Mouse (Mus musculus) hindbrain, embryonic 16.5 days (tissue): ENCODE results near the gene Igbp1b. TPM values are rescaled to one million over a fixed set of nuclear protein-coding genes. Genes with fewer than 3 reads are reported as not detected.

ENCODE experiments used
- ATAC-seq: fragments of 200-750 bp; cut with Nextera tagmentation; 2 replicates; pipeline ENCODE4 v1.8.0; 2017; ENCODE audit warnings: moderate TSS enrichment, moderate library complexity
- H3K27ac ChIP-seq: fragments of 300-500 bp; sonication (generic); 2 replicates; pipeline ENCODE4 v1.5.1; 2014; ENCODE audit warnings: low read depth, mild to moderate bottlenecking, control low read depth, low read length, moderate library complexity
- H3K27me3 ChIP-seq: fragments of 300-500 bp; sonication (generic); replicated peaks from 2 replicates; pipeline ENCODE4 v1.6.1; 2014; ENCODE audit warnings: low read length; ENCODE audit not compliant: control insufficient read depth, insufficient read depth
- H3K36me3 ChIP-seq: fragments of 300-500 bp; sonication (generic); 2 replicates; pipeline ENCODE4 v1.6.1; 2014; ENCODE audit warnings: mild to moderate bottlenecking, low read length, moderate library complexity, mixed read lengths; ENCODE audit not compliant: control insufficient read depth, insufficient read depth
- H3K4me1 ChIP-seq: fragments of 300-500 bp; sonication (generic); 2 replicates; pipeline ENCODE4 v1.6.1; 2014; ENCODE audit warnings: low read depth, low read length; ENCODE audit not compliant: control insufficient read depth, insufficient read depth
- H3K4me2 ChIP-seq: fragments of 300-500 bp; sonication (generic); 2 replicates; pipeline ENCODE4 v1.6.1; 2014; ENCODE audit warnings: mild to moderate bottlenecking, low read length, control low read depth, moderate library complexity
- H3K4me3 ChIP-seq: fragments of 300-500 bp; sonication (generic); 2 replicates; pipeline ENCODE4 v1.5.1; 2014; ENCODE audit warnings: mild to moderate bottlenecking, low read length, control low read depth, moderate library complexity
- H3K9ac ChIP-seq: fragments of 300-500 bp; sonication (generic); 2 replicates; pipeline ENCODE4 v1.6.1; 2014; ENCODE audit warnings: low read depth, mild to moderate bottlenecking, control low read depth, low read length, moderate library complexity
- H3K9me3 ChIP-seq: fragments of 300-500 bp; sonication (generic); 2 replicates; pipeline ENCODE4 v1.6.1; 2014; ENCODE audit warnings: mild to moderate bottlenecking, low read length, moderate library complexity; ENCODE audit not compliant: control insufficient read depth
- WGBS: fragments of 180-500 bp; shearing (Covaris S2); extraction: QIAGEN DNeasy Blood & Tissue Kit; methylation state at CpG from one replicate; pipeline ENCODE4 v1.1.7; 2014; 5-methylcytosine and 5-hydroxymethylcytosine counted together
- polyA plus RNA-seq: library from polyadenylated mRNA; unstranded; fragments of >200 nt; fragmentation: Nextera tagmentation; extraction: Ambion mirVana; gene quantifications from 2 replicates; pipeline ENCODE4 v1.2.1, GENCODE M21; 2015

Gene Igbp1b
- polyA plus RNA-seq, result 0.10 TPM in 1 of 2 replicates, not detected in the other

DNA sequence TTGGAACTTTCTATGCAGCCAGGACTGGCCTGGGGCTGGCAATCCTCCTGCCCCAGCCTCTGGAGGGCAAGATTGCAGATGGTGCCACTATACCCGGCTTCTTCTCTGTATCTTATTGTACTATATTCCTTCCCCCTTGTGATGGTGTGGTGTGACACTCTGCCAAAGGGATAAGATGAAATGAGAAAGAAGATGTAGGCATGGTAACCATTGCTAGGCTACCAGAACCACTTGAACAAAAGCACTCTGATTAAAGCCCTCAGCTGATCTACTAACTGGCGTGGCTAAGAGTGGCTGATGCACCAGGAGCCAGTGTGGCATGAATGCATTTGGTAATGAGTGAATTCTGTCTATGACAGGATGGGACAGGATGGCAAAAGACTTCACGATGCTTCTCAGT lies at the start of gene Igbp1b:
Gene Igbp1b (minus strand): TSS at position 29 of the 400 bp plus-strand sequence.
- Histone ChIP-seq H3K4me1 (no peaks in the 10 kb centered on the region), H3K4me2 (no peak within 1 kb of the TSS), H3K9me3 (no peaks in the 10 kb centered on the region), H3K4me3 (no peak within 1 kb of the TSS), H3K27me3 (no peaks in the 10 kb centered on the region), H3K27ac (no peak within 1 kb of the TSS), H3K9ac (no peak within 1 kb of the TSS), H3K36me3 (no peaks in the 10 kb centered on the region)
- peak; percentile 50; the same call in 1 of the 2 replicates for ATAC-seq
- 58% methylated on average over 3 of the region's 3 CpGs for WGBS

DNA sequence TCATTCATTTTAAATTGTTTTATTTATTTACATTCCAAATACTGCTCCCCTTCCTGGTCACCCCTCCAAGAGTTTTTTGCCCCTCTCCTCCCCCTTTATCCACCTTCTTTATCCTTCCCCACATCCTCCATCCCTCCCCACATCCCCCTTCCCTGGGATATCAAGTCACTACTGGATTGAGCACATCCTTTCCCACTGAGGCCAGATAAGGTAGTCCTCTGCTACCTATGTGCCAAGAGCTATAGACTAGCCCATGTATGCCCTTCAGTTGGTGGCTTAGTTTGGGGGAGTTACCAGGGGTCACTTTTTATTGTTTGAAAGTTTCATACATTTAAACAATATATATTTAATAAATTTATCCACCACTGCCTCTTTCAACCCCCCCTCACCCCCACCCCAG lies 24.6 kb upstream of the Igbp1b start:
- ATAC-seq, result no peak
- H3K4me1 ChIP-seq, result no peaks in the 10 kb centered on the region

GRCm38 (mm10) chr6:138672704-138673141 lies 14.4 kb upstream of the Igbp1b start:
- Histone ChIP-seq H3K4me2 (no peak overlapping the region), H3K4me1 (no peaks in the 10 kb centered on the region), H3K36me3 (no peaks in the 10 kb centered on the region), H3K9me3 (no peaks in the 10 kb centered on the region), H3K4me3 (no peak overlapping the region), H3K9ac (no peak overlapping the region), H3K27me3 (no peaks in the 10 kb centered on the region), H3K27ac (no peak overlapping the region)
- 9% methylated on average over 2 of the region's 2 CpGs for WGBS
- ATAC-seq, result no peak

More for the DNA sequence above, 24.6 kb upstream of the Igbp1b start:
- Histone ChIP-seq H3K9ac (no peak overlapping the region), H3K4me3 (no peak overlapping the region), H3K27ac (no peak overlapping the region), H3K4me2 (no peak overlapping the region), H3K27me3 (no peaks in the 10 kb centered on the region), H3K36me3 (no peaks in the 10 kb centered on the region), H3K9me3 (no peaks in the 10 kb centered on the region; the same call in 1 of the 2 replicates)

DNA sequence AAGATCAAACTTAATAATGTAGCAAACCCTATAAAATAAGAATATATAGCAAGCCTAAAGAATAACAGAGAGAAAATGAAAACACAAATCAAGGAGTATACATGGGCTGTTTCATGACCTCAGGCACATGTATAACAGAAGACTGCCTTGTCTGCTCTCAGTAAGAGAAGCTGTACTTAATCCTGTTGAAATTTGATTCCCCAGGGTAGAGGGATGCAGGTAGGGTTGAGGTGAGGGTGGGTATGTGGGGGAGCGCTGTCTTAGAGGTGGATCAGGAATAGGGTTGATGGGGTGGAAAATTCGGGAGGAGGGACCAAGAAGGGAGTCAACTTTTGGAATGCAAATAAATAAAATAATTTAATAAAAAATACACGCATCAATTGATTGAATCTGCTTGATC lies 7.1 kb upstream of the Igbp1b start:
- 82% methylated on average over 3 of the region's 3 CpGs for WGBS
- no peak for ATAC-seq
- H3K4me1 ChIP-seq, result no peaks in the 10 kb centered on the region

DNA sequence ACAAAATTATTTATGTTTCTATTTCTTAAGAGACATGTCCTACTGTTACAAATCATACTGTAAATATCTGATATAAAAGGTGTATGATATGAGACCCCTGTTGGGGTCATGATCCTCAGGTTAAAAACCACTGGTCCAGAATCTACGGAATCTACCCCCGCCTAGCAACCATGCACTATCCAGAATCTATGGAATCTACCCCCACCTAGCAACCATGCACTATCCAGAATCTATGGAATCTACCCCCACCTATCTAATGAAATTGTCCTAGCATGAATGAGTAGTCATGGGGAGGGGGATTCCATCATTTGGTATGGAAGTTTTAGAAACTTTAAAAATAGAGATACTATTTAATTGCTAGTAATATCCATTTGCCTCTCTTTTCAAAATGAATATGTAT lies 12.7 kb downstream of the Igbp1b start:
- Histone ChIP-seq H3K9ac (no peak overlapping the region), H3K36me3 (no peaks in the 10 kb centered on the region), H3K4me1 (no peaks in the 10 kb centered on the region), H3K27me3 (no peaks in the 10 kb centered on the region), H3K9me3 (no peaks in the 10 kb centered on the region), H3K4me3 (no peak overlapping the region), H3K27ac (no peak overlapping the region), H3K4me2 (no peak overlapping the region)
- 95% methylated on average over 2 of the region's 2 CpGs for WGBS
- no peak for ATAC-seq

More for the DNA sequence above, 7.1 kb upstream of the Igbp1b start:
- no peak overlapping the region for H3K27ac ChIP-seq
- no peak overlapping the region for H3K4me2 ChIP-seq
- no peaks in the 10 kb centered on the region for H3K36me3 ChIP-seq
- no peak overlapping the region for H3K9ac ChIP-seq
- no peak overlapping the region for H3K4me3 ChIP-seq
- no peaks in the 10 kb centered on the region for H3K9me3 ChIP-seq
- H3K27me3 ChIP-seq, result no peaks in the 10 kb centered on the region

GRCm38 (mm10) chr6:138639351-138639750 lies 19.0 kb downstream of the Igbp1b start:
- no peak overlapping the region for H3K4me3 ChIP-seq
- H3K36me3 ChIP-seq, result no peaks in the 10 kb centered on the region
- H3K9ac ChIP-seq, result no peak overlapping the region
- H3K27ac ChIP-seq, result no peak overlapping the region
- 69% methylated on average over 4 of the region's 4 CpGs for WGBS
- no peaks in the 10 kb centered on the region for H3K9me3 ChIP-seq
- H3K4me1 ChIP-seq, result no peaks in the 10 kb centered on the region
- H3K4me2 ChIP-seq, result no peak overlapping the region
- ATAC-seq, result no peak
- H3K27me3 ChIP-seq, result no peaks in the 10 kb centered on the region

DNA sequence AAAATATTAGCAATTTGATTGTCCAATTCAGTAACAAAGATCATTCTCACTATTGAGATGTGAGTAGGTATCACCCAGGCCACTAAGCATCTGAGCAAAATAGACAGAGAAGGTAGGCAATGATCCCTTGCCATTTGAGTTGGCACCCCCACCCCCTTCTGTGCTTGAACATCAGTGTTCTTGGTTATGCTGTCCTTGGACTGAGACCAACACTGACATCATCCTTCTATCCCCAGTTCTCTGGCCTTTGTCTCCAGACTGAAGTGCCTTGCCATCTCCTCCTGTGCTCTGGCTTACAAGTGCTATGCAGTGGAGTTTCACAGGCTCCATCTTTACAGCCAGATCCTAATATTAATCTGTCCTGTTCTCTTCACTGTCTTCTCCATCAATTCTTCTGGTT lies 37.6 kb downstream of the Igbp1b start:
- no peaks in the 10 kb centered on the region for H3K27me3 ChIP-seq
- H3K4me1 ChIP-seq, result no peaks in the 10 kb centered on the region
- H3K4me2 ChIP-seq, result no peak overlapping the region
- no peak overlapping the region for H3K4me3 ChIP-seq
- no peak overlapping the region for H3K27ac ChIP-seq
- no peak for ATAC-seq
- H3K36me3 ChIP-seq, result no peaks in the 10 kb centered on the region
- H3K9ac ChIP-seq, result no peak overlapping the region
- H3K9me3 ChIP-seq, result no peaks in the 10 kb centered on the region

- Histone ChIP-seq H3K27ac (no peak overlapping the region), H3K4me1 (no peaks in the 10 kb centered on the region), H3K9me3 (no peaks in the 10 kb centered on the region), H3K4me2 (no peak overlapping the region), H3K27me3 (no peaks in the 10 kb centered on the region), H3K4me3 (no peak overlapping the region), H3K36me3 (no peaks in the 10 kb centered on the region), H3K9ac (no peak overlapping the region)
- 92% methylated on average over 3 of the region's 3 CpGs for WGBS
- no peak for ATAC-seq
Measured at GRCm38 (mm10) chr6:138618396-138618795, 39.9 kb downstream of the Igbp1b start.
